Mouse (Mus musculus) adrenal gland, adult 2 months (tissue): Measurements from ENCODE around the gene Pde4c. TPM values are rescaled to one million over a fixed set of nuclear protein-coding genes. Genes with fewer than 3 reads are reported as not detected.

Experiments
- DNase-seq: peaks from one replicate; pipeline ENCODE4 v3.0.0; 2021
- polyA plus RNA-seq: library from polyadenylated mRNA; depleted of rRNA; stranded (reverse); fragments of >200 nt; gene quantifications from 2 replicates; pipeline ENCODE4 v1.2.3, GENCODE M21; 2012
- total RNA-seq, 2 experiments: library from RNA; stranded (reverse); gene quantifications; 2 replicates each; pipeline ENCODE4 v1.2.3; 2021

The Pde4c gene
- total and polyA plus RNA-seq, 3 experiments = 0.76 to 3.3 (median 1.0) TPM

DNA sequence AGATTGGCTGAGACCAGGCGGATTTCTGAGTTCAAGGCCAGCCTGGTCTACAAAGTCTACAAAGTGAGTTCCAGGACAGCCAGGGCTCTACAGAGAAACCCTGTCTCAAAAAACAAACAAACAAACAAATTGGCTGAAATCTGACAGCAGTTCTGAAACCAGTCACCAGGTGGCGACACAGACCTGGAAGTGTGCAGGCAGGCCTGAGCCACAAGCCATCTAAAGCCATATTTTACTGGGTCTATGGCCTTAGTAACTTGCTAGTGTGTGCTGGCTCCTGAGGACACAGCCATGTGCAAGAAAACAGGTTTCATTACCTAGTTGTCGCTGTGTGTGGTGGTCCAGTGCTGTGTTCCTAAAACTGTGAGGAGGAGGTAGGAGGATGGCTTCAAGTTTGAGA, 2.8 kb upstream of the Pde4c start:
- DNase-seq = peak; percentile 70

DNA sequence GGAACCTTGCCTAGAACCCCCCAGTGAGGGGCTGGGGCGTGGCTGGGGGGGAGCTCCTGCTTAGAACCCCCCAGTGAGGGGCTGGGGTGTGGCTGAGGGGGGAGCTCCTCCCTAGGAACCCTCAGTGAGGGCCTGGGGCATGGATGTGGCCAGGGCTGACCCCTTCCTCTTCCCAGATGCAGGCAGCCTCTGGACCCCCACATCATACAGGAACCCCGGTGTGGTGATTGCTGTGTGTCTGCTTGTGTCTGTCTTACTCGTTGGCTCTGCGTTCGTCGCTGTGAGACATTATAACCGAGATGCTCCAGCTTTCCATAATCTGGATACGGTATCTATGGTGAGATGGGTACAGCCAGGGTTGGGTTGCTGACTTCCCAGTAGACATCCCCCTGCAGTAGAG, 1.9 kb upstream of the Pde4c start:
- DNase-seq = no peak

DNA sequence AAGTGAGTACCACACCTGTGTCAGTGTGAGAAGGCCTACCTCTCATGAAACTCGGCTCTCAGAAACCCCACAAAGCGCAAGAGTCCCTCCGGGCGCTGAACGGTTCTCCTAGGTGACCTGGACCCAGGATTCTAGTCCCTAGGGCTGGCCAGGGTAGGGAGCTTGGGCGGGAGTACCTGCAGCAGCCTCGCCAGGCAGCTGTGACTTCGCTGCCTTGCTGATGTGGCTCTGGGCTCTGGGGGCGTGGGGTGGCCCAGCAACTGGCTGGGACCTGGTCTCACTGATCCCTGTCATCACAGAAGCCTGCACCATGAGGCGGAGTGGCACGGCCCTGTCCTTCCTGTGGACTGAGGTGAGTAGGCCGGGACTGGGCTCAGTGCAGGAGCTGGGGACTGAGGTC, 696 bp downstream of the Pde4c start:
- no peak for DNase-seq

DNA sequence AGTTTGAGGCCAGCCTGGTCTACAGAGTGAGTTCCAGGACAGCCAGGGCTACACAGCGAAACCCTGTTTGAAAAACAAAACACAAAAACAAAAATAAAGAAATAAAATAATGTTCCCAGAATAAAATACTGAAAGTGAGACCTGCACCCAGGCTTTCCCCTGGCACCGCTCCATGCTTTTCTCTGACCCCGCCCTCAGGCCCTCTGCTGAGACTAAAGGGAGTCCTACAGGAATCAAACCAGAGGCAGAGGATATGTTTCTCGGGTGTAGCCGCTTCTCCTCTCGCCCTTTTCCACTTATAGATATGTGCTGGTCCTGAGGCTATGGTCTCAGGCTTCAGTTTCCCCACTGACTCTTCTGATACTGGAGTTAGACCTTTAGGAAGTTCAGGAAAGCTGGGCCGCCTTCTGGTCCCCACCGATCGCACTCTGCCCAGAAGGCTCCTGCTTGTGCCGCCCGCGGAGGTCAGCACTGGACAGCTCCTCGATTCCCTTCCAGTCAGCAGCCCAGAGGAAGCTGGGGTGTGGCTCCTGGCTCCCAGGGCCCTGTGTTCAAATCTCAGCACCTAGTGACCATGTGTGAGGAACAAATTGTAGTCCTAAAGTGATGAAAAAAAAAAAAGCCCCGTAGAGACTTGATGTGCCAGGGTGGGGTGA, 2.4 kb downstream of the Pde4c start:
- DNase-seq = peak; percentile 21

DNA sequence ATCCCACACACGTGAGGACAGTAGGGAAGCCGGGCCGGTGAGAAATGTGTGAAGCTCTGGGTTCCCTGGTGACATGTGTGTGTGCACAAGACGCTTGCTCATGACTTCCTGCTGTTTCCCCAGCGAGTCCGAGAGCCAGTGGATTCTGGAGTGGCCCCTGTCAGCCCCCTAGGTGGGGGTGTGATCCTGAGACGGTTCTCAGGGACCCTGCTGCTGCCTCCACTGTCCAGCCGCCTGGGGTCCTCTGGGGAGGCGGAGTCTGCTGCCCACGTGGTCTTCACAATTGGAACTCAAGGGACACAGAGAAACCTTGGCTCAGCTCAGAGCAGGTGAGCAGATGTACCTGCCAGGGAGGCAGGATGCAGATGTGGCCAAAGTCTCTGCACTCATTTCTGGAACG, 3.2 kb downstream of the Pde4c start:
- DNase-seq = no peak

DNA sequence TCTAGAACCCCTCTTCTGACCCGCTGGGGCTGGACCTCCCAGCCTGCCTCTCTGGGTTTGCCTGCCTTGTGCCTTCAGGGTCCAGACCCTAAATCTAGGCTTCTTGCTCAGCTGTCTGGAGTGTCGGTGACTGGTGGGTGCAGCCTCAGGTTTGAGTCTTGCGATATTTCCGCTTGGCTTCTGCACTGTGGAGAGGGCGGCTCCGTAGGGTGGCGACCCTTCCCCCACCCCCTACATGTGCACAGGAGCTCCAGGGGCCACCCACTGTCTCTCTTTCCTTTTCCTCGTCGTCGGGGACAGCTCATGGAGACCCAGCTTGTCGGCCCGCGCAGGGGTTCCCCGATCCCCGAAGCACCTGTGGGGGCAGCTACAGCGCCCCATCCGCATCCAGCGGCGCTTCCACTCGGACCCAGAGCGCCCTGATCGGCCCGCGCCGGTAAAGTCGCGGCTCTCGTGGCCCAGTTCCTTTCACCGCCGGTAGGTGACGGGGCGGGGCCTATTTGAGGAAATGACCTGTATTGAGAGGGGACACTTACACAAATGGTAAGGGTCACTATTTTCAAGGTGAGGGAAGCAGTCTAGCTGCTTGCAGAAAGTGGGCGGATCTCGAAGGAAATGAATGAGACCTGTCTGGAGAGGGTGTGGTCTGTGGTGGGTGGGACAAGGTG, 6.4 kb downstream of the Pde4c start:
- no peak for DNase-seq

DNA sequence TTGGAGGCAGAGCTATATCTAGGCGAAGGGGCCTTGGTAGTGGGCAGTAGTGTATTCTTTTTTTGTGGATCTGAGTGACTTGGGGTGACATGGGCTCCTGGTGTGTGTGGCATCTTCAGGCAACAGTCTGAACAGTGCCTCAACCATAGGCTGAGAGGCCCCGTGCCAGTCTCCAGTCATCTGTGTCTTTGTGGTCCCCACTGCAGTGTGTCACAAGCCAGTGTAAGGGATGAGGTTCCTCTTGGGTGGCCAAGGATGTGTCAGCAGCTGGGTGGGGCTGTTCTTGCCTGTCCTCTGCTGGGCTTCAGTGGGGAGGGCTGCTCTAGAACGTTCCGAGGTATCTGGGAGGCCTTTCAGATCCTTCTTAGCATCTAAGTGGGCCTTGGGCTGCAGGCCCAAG, 7.4 kb downstream of the Pde4c start:
- DNase-seq = no peak

DNA sequence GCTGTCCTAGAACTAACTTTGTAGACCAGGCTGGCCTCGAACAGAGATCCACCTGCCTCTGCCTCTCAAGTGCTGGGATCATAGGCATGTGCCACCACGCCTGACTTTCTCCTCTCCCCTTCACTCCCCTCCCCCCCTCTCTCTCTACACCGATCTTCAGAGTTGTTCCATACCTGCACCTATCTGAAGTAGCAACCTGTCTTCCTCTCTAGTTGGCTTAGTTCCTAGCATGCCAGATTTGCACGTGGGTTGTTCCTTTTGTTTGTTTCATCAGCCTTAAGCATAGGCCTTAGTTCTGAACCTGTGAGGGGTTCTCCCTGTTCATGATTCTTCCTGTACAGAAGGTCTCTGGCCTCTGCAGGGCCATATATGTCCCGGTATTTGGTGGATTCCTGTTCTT, 14.2 kb downstream of the Pde4c start:
- DNase-seq = no peak

DNA sequence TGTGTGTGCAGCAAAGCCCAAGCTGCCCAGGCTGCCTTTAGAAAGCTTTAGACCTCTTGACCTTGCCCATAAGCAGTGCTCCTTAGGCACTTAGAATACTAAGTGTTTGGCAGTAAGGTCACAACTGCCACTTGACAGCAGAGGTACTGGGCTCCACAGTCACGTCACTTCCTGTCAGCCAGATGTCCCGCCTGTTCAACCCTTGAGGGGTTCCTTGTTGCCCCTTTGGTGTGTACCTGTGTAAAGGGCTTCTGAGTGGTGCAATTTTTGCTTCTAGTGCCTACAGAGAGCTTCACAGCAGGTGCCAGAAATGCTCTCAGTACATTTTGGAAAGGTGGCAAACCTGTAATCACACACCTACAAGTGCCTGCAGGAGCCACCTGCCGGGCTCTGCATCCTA, 14.7 kb downstream of the Pde4c start:
- no peak for DNase-seq

DNA sequence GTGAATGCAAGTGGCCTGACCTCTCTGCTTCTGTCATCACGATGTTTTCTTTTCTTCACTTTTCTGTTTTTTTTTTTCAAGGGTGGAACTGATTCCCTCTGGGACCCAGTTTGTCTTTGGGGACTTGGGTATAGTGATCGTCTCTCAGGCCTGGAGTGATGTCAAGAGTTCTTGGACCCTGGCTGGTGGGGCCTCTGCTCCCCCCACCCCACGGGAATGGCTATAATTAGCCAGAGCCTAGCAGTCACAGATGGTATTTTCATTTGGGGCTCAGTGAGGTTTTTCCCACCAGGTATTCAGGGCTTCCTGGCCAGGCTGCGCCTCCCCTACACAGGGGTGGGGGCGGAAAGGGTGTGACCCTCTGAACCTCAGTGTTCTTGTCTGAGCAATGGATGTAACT, 18.1 kb downstream of the Pde4c start:
- DNase-seq = no peak

DNA sequence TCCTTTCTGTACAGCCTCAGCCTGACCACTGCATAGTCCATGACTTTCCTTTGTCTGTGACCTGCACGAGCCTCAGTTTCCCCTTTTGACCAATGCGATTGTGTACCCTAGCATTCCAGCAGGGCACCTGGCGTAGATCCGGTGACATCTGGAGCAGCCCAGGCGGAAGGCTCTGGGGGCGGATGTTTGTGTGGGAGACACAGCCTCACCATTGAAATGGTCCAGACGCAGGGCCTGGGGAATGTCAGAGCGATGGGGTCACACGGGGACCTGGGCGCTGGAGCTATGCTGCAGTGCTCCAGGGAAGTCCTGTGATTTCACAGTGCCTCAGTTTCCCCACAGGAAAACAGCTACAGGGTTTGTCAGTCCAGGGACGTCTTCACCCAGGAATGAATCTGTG, 18.7 kb downstream of the Pde4c start:
- DNase-seq = no peak

DNA sequence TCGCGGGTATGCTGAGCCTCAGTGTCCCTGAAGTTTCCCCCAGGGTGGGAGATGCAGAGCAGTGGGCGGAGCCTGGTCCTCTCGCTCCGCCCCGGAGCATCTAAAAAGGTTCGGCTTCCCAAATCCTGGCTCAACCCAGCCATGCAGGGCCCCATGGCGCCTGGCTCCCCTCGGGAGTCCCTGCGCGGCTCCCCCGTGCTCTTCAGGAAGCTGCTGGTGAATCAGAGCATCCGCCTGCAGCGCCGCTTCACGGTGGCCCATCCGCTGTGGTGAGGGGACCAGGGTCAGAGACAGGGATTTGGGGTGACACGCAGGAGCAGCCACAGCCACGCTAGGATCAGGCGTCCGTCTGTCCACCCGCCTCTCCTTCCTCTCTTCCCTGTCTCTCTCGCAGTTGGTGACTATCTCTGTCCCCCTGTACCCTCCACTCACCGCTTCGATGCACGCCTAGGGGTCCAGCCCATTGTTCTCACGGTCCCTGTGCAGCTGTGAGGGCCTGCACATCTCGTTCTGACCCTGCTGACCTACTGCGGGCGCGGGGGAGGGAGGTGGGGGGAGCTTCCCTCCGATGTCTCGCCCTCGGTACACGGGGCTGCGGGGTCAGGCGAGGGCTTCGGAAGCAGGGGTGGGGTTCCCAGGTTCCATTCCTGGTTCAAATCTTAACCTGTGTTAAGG, 19.6 kb downstream of the Pde4c start:
- DNase-seq = no peak

DNA sequence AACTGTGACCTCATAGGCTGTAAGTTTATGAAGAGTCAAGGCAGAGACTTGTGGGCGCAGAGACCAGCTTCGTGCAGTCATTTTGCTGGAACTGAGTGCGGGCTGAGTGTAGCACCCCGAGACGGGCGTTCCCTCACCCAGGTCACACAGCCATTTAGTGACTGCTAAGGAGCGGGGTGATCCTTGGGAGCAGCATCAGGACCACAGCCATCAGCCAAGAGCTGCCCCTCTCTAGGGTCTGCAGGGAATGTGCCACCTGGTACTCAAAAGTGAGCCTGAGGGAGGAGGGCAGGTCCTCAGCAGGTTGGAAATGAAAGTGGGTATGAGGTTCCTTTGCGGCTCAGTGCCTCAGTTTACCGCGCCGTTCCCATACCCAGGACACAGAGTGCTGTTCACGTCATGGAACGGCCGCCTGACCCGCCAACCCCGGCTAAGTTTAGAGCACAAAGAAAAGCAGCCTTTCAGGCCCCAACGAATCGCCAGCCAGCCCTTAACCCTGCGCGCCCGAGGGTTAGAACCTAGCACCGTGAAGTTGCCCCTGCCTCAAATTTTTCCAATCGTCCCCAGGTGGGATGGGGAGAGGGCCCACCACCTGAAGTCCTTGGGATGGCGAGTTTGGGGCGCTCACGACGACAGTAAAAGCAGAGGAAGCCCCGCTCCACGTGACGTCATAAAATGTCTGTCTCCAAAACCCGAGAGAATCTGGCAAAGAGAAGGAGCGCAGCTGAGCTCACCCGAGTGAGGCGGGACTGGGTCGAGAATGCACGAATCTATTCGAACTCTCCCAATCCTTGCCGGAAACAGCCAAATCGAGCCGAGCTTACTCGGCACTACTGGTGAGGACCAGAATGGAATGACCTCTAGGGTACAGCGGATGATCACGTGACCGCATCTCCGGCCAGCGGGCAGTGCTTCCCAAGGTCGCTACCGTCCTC, 20.4 kb downstream of the Pde4c start:
- DNase-seq = peak; percentile 85

DNA sequence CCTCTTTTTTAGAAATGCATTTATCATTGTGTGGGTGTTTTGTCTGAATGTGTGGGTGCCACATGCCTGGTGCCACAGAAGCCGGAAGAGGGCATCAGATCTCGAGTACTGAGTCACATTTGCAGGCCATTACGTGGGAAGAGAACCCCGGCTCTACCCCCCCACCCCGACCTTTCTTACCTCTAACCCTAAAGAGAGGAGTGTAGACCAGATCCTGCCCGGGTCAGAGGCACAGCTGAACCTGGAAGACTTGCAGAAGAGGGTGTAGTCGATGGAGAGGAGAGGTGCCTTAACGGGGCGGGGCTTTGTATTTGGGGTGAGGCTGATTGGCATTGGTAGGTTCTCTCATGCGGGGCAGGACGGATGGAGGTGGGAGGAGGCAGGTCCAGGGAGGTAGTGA, 21.3 kb downstream of the Pde4c start:
- no peak for DNase-seq

DNA sequence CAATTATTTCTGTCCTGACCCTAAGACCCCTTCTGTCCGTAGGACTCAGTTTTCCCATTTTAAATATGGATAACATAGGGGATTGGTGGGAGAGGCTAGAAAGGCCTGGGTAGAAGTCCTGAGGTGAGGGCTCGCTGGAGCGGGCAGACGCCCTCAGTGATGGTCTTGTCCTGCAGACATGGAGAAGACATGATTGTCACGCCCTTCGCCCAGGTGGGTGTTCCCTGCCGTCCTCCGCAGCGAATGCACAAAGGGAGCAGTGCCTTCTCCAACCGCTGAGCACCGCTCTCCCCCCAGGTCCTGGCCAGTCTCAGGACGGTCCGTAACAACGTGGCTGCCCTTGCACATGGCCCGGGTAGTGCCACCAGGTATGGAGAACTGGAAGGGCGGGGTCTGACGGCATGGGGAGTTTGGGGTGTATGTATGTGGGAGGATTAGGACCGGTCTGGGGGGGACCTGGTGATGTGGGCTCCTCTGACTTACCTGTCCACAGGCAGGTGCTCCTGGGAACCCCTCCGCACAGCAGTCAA, 22.2 kb downstream of the Pde4c start:
- no peak for DNase-seq

DNA sequence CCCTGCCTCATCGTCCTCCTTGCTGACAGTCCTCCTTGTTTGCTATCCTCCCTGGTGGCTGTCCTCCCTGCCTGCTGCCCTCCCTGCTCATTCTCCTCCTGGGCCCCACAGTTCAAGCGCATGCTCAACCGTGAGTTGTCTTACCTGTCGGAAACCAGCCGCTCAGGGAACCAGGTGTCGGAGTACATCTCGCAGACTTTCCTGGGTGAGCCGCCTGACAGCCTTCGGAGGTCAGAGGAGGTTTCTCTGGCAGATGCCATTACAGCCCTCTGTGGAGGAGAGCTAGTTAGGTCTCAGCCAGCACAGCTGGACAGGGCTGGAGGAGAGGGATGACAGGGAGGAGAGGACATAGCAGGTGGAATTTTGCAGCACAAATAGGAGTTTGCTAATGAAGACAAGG, 23.2 kb downstream of the Pde4c start:
- no peak for DNase-seq

DNA sequence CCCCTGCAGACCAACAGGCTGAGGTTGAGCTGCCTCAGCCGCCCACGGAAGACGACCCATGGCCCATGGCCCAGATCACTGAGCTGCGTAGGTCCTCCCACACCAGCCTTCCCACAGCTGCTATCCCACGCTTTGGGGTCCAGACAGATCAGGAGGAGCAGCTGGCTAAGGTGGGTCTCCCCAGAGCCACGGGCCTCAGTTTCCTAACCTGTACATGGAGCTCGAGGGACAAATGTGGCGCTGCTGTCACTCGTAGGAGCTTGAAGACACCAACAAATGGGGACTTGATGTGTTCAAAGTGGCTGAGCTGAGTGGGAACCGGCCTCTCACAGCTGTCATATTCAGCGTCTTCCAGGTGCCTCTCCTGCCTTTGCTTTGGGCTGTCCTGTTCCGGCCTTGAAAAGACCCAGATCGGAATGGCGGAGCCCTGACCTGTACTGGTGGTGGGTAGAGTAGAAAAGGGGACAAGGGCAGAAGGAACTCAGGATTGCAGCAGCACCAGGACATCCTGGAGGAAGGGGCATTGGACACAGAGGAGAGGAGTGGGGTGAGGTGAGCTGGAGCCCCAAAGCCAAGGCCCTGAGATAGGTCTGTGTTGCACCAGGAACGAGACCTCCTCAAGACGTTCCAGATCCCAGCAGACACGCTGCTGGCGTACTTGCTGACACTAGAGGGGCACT, 23.8 kb downstream of the Pde4c start:
- no peak for DNase-seq

DNA sequence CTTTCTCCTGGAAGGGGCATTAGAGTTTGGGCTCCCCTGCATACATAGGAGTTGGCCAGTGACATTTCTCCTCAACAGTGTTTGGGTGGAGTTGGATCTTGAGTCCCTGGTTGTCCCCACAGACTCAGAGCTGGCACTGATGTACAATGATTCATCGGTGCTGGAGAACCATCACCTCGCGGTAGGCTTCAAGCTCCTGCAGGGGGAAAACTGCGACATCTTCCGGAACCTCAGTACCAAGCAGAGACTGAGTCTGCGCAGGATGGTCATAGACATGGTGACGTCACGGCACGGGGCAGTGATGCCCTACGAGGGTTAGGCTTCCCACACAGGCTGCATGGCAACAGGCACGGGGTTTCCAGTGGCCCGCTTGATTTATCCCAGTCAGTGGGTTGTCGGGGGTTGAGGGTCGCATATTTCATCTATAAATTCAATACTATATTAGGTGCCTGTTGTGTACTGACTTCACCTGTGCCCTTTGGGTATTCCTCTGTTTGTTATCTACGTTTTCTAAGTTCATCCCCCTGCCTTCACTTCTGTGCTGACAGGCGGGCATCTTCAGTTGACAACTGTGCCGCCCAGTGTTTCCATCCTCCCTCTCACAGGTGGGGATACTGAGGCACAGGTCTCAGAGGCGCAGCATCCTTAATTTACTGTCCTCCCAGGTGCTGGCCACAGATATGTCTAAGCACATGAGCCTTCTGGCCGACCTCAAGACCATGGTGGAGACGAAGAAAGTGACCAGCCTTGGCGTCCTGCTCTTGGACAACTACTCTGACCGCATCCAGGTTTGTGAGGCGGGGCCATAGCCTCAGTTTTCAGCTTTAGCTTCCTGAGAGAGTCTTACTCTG, 25.0 kb downstream of the Pde4c start:
- no peak for DNase-seq

DNA sequence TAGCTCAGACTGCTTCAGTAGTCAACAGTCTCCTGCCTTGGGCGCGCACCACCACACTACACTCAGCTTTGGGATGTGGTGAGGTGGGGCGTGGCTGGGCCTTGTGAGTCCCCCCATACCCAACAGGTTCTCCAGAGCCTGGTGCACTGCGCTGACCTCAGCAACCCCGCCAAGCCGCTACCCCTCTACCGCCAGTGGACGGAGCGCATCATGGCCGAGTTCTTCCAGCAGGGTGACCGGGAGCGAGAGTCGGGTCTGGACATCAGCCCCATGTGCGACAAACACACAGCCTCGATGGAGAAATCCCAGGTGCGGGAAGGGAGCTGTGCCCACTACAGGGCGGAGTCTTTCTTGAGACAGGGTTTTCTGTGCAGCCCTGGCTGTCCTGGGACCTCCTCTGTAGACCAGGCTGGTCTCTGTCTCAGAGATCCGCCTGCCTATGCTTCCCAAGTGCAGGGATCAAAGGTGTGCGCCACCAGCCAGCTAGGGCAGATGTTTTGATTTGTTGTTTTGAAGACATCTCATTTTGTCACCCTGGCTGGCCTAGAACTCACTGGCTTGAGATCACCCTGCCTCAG, 25.7 kb downstream of the Pde4c start:
- DNase-seq = no peak

DNA sequence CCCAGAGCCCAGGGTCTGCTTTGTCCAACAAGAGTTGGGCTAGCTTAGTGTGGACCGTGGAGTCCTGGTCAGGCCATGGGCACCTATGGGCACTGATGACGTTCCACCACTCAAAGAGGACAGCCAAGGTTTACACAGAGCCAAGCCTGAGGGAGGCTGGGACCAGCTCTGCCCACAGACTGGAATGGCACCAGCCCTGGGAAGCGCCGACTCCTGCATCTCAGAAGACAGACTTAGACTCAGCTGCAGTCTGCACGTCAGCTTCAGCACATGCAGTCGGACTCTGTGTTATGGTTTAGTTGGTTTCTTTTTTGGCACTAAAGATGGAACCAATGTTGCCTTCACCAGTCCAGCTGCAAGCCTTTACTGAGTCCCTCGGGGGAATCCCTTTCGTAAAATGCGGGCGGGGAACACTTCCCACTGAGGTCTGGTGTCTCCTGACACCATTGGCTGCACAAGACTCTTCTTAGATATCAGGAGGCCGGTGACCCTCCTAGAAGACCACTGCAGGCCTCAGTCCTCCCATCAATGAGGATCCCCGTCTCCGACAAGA, 26.7 kb downstream of the Pde4c start:
- no peak for DNase-seq
